Mouse (Mus musculus) olfactory bulb, adult 2 months (tissue): ENCODE results near the gene St6galnac1. TPM values are rescaled to one million over a fixed set of nuclear protein-coding genes. Genes with fewer than 3 reads are reported as not detected.
"Not testable (repeated sequence)": the region's sequence is repeated elsewhere in the genome, so short reads cannot be mapped to it uniquely, and the experiment has no call there.

Experiments
- H3K27ac ChIP-seq: fragments of 200-500 bp; 2 replicates; pipeline ENCODE4 v1.5.1; 2012; ENCODE audit warnings: low read depth, low read length; ENCODE audit not compliant: insufficient read depth
- H3K4me1 ChIP-seq: fragments of 200-500 bp; 2 replicates; pipeline ENCODE4 v1.6.1; 2012; ENCODE audit warnings: low read length; ENCODE audit not compliant: control insufficient read depth, insufficient read depth
- H3K4me3 ChIP-seq: fragments of 200-500 bp; 2 replicates; pipeline ENCODE4 v1.5.1; 2012; ENCODE audit warnings: mild to moderate bottlenecking, low read depth, low read length, moderate library complexity; ENCODE audit not compliant: insufficient read depth
- CTCF ChIP-seq: fragments of 200-500 bp; IDR thresholded peaks from 2 replicates; pipeline ENCODE4 v1.5.1; 2012; ENCODE audit warnings: low read depth, mild to moderate bottlenecking, low read length, moderate library complexity; ENCODE audit not compliant: insufficient read depth
- POLR2A ChIP-seq: fragments of 200-500 bp; IDR thresholded peaks from 2 replicates; pipeline ENCODE4 v1.6.1; 2012; ENCODE audit warnings: mild to moderate bottlenecking, low read depth, low read length, moderate library complexity; ENCODE audit not compliant: insufficient read depth
- WGBS: fragments of 180-500 bp; shearing (Covaris S2); methylation state at CpG from one replicate; pipeline ENCODE4 v1.1.7; 2018; 5-methylcytosine and 5-hydroxymethylcytosine counted together
- polyA plus RNA-seq: library from polyadenylated mRNA; stranded (reverse); fragments of >200 nt; gene quantifications from 2 replicates; pipeline ENCODE4 v1.2.4, GENCODE M21; 2012; ENCODE audit warnings: low replicate concordance; ENCODE audit not compliant: missing spikeins, insufficient read depth, insufficient read length

Gene St6galnac1
- polyA plus RNA-seq, 1 experiment, result not detected

DNA sequence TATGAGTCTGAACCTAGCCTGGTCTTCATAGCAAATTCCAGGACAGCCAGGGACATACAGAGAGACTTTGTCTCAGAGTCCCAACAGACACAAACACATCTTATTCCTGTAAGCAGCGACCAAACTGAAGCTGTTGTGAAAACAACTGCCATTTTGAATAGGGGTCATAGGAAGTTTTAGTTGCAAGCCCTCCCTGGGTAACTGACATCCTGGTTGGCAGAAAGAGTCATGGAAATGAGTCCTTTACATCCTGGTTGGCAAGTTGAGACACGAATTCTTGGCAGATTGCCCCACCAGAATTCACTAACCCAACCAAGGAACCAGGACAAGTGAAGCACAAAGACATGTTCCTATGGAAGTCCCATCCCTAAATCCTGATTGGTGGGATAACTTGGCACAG is 2.1 kb downstream of the St6galnac1 start:
- Histone ChIP-seq H3K4me3 (no peak overlapping the region), H3K27ac (no peak overlapping the region), H3K4me1 (no peaks in the 10 kb centered on the region)
- WGBS, result 39% methylated on average over 2 of the region's 2 CpGs
- TF ChIP-seq CTCF (no peak), POLR2A (no peak)

GRCm38 (mm10) chr11:116769873-116770272 is 5.4 kb downstream of the St6galnac1 start:
- WGBS, result 85% methylated on average over 5 of the region's 5 CpGs
- no peak overlapping the region for H3K4me3 ChIP-seq
- no peaks in the 10 kb centered on the region for H3K4me1 ChIP-seq
- TF ChIP-seq CTCF (no peak), POLR2A (no peak)
- H3K27ac ChIP-seq, result no peak overlapping the region

GRCm38 (mm10) chr11:116764946-116765345 is 10.4 kb downstream of the St6galnac1 start:
- H3K27ac ChIP-seq, result no peak overlapping the region
- TF ChIP-seq POLR2A (no peak), CTCF (no peak)
- H3K4me1 ChIP-seq, result no peaks in the 10 kb centered on the region
- H3K4me3 ChIP-seq, result no peak overlapping the region
- WGBS, result 94% methylated on average over 2 of the region's 2 CpGs

- 94% methylated on average over 7 of the region's 7 CpGs for WGBS
- TF ChIP-seq CTCF, result no peak
- no peak for TF ChIP-seq POLR2A
- no peak overlapping the region for H3K4me3 ChIP-seq
- H3K4me1 ChIP-seq, result no peaks in the 10 kb centered on the region
- H3K27ac ChIP-seq, result no peak overlapping the region
Observed at GRCm38 (mm10) chr11:116764346-116764745, 11.0 kb downstream of the St6galnac1 start.

GRCm38 (mm10) chr11:116755191-116755590 is 20.1 kb downstream of the St6galnac1 start:
- Histone ChIP-seq H3K4me1 (no peaks in the 10 kb centered on the region), H3K27ac (no peak overlapping the region), H3K4me3 (no peak overlapping the region)
- TF ChIP-seq POLR2A (no peak), CTCF (no peak)
- WGBS, result 87% methylated on average over 4 of the region's 4 CpGs

DNA sequence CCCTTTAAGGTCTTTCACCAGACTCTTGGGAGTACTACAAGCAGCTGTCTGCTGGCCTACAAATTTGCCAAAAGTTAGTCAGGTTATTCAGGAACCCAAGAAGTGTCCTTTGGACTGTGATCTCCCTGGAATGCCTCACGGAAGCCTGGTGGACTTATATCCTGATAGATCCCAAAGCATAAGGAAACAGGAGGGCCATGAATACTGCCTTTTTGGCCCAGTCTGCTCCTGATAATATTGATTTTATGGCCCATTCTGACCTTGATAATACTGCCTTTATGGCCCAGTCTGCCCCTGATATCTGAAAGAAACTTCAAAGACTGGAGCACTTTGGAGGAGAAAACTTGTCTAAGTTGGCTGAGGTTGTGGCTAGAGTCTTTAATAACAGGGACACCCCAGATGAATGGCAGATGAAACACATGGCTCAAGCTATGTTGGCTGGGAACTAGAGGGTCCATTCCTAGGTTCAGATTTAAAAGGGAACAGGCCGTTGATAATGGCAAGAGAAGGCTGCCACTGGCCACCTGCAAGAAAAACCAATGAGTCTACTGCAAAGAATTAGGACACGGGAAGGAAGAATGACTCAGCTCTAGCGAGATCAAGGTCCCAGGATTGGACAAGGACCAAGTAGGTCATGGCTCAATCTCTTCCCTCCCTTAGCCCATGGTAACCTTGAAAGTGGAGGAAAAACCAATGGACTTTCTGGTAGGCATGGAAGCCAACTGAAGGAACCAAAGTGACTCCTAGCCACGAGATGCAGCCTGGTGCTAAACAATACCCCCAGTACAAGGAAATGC is 21.4 kb downstream of the St6galnac1 start:
- TF ChIP-seq POLR2A, result no peak
- no peak for TF ChIP-seq CTCF
- no peak overlapping the region for H3K4me3 ChIP-seq
- WGBS, result 62% methylated on average over 5 of the region's 5 CpGs
- H3K27ac ChIP-seq, result no peak overlapping the region
- H3K4me1 ChIP-seq, result no peaks in the 10 kb centered on the region

DNA sequence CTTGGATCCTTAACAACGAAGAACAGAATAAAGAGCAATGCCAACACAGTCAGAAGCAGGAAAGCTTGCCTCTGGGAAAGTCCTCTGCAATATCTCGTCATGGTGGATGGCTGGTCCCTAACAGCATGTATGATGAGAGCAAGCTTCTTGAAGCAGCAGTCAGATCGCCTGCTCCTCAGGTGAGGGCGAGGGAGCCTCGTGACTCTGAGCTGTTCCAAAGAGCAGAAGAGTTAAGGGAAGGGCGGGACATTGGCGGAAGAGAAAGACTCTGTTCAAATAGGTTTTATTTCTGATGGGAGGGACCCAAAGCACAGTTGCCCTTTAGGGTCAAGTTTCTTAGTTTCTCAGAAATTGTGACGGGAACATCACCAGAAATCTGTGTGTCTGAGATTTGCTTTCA is 25.6 kb downstream of the St6galnac1 start:
- no peaks in the 10 kb centered on the region for H3K4me1 ChIP-seq
- TF ChIP-seq CTCF (no peak), POLR2A (no peak)
- WGBS, result 88% methylated on average over 8 of the region's 8 CpGs
- no peak overlapping the region for H3K4me3 ChIP-seq
- H3K27ac ChIP-seq, result no peak overlapping the region

DNA sequence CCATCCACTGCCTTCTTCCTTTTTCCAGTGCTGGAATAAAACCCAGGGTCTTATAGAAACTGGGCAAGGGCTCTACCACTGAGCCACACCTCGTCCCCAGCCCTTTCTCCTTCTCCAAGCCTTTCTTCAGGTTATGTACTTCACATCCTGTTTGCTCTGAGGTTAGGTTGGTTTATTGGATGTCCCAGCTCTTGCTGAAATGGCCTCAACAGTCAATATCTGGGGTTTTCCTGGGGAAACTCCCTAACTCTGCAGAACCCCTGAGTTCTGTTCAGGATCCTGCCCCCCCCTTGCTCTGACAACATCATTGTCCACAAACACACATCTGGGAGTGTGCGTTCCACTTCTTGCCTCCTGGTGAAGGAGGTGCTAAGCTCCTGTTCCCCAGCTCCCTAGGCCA is 26.6 kb downstream of the St6galnac1 start:
- H3K4me1 ChIP-seq, H3K4me3 ChIP-seq, H3K27ac ChIP-seq: not testable (repeated sequence)
- 83% methylated on average over 2 of the region's 2 CpGs for WGBS

- 98% methylated on average over 3 of the region's 3 CpGs for WGBS
- not testable (repeated sequence) for H3K4me1 ChIP-seq, H3K4me3 ChIP-seq, H3K27ac ChIP-seq
Observed at GRCm38 (mm10) chr11:116746822-116747221, 28.5 kb downstream of the St6galnac1 start.

- 72% methylated on average over 2 of the region's 2 CpGs for WGBS
- not testable (repeated sequence) for H3K27ac ChIP-seq, H3K4me1 ChIP-seq, H3K4me3 ChIP-seq
Observed at GRCm38 (mm10) chr11:116745457-116745856, 29.9 kb downstream of the St6galnac1 start.
